Mouse (Mus musculus): ENCODE results near the gene Tctn1.

- TF ChIP-seq CTCF (IDR thresholded peaks at IDR 0.05; ENCODE audit: borderline replicate concordance, control insufficient read depth, extremely low read depth, insufficient read depth, low read length, poor library complexity) (no peak), POLR2A (IDR thresholded peaks at IDR 0.05; ENCODE audit: control insufficient read depth, extremely low read depth, insufficient read depth, low read length, poor library complexity) (no peak)
Observed at GRCm38 (mm10) chr5:122247934-122248333, 16.3 kb downstream of the Tctn1 start.

All from thymus, adult 2 months (tissue).